Mouse (Mus musculus) stomach, embryonic 15.5 days (tissue): Measurements from ENCODE around the gene Zmynd8. TPM values are rescaled to one million over a fixed set of nuclear protein-coding genes. Genes with fewer than 3 reads are reported as not detected.

Experiments
- ATAC-seq: fragments of 200-750 bp; cut with Nextera tagmentation; 2 replicates; pipeline ENCODE4 v1.8.0; 2017; ENCODE audit warnings: low read depth, moderate number of reproducible peaks, moderate TSS enrichment; ENCODE audit not compliant: insufficient read depth, low FRiP score
- H3K27ac ChIP-seq: fragments of 300-500 bp; sonication (generic); 2 replicates; pipeline ENCODE4 v1.5.1; 2015; ENCODE audit warnings: mild to moderate bottlenecking, inconsistent platforms
- H3K27me3 ChIP-seq: fragments of 300-500 bp; sonication (generic); replicated peaks from 2 replicates; pipeline ENCODE4 v1.6.1; 2015; ENCODE audit warnings: inconsistent platforms
- H3K36me3 ChIP-seq: fragments of 300-500 bp; sonication (generic); 2 replicates; pipeline ENCODE4 v1.6.1; 2015; ENCODE audit warnings: inconsistent platforms
- H3K4me1 ChIP-seq: fragments of 300-500 bp; sonication (generic); 2 replicates; pipeline ENCODE4 v1.6.1; 2015; ENCODE audit warnings: inconsistent platforms
- H3K4me2 ChIP-seq: fragments of 300-500 bp; sonication (generic); 2 replicates; pipeline ENCODE4 v1.6.1; 2015; ENCODE audit warnings: mild to moderate bottlenecking, inconsistent platforms
- H3K4me3 ChIP-seq: fragments of 300-500 bp; sonication (generic); replicated peaks from 2 replicates; pipeline ENCODE4 v1.5.1; 2015; ENCODE audit warnings: inconsistent platforms
- H3K9ac ChIP-seq: fragments of 300-500 bp; sonication (generic); 2 replicates; pipeline ENCODE4 v1.6.1; 2015; ENCODE audit warnings: inconsistent platforms
- H3K9me3 ChIP-seq: fragments of 300-500 bp; sonication (generic); 2 replicates; pipeline ENCODE4 v1.6.1; 2016; ENCODE audit warnings: inconsistent platforms
- WGBS: fragments of 180-500 bp; shearing (Covaris S2); methylation state at CpG from one replicate; pipeline ENCODE4 v1.1.7; 2015; 5-methylcytosine and 5-hydroxymethylcytosine counted together
- polyA plus RNA-seq: library from polyadenylated mRNA; unstranded; fragments of >200 nt; fragmentation: Nextera tagmentation; extraction: Ambion mirVana; gene quantifications from 2 replicates; pipeline ENCODE4 v1.2.1, GENCODE M21; 2015

The Zmynd8 gene
- polyA plus RNA-seq, result 53.6 and 54.5 TPM in 2 replicates

- H3K4me2 ChIP-seq, result no peak within 1 kb of the TSS
- no peak for ATAC-seq
- H3K4me3 ChIP-seq, result no peak within 1 kb of the TSS
- H3K9me3 ChIP-seq, result no peaks in the 10 kb centered on the region
- H3K36me3 ChIP-seq, result no peaks in the 10 kb centered on the region
- H3K27me3 ChIP-seq, result no peaks in the 10 kb centered on the region
- 61% methylated on average over 23 of the region's 23 CpGs for WGBS
- H3K27ac ChIP-seq, result peak within 1 kb of the TSS; percentile 86; the same call in 1 of the 2 replicates
- peaks cover 34% of the 10 kb centered on the region for H3K4me1 ChIP-seq
- H3K9ac ChIP-seq, result no peak within 1 kb of the TSS
Observed at GRCm38 (mm10) chr2:165898202-165899194, at the start of gene Zmynd8. TSS of gene Zmynd8 (minus strand) at chr2:165899016.

DNA sequence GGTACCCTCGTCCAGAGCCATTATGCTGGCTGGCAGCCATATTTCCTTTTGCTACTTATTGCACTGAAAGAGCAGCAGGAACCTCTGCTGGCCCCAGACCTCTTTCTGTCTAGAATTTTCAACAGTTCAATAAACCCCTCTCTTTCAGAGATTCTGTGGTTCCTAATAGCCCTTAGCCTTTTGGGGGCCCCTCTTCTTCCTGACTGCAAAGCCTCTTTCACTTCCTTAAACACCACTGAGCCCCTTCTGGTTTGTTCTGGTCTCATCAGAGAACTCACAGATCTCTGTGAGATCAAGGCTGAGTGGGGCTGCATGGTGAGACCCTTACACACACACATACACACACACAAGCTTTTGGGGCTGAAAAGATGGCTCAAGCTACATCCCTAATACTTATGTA is 49.2 kb upstream of the Zmynd8 start:
- no peak for ATAC-seq
- 50% methylated on average over 1 of the region's 1 CpGs for WGBS

DNA sequence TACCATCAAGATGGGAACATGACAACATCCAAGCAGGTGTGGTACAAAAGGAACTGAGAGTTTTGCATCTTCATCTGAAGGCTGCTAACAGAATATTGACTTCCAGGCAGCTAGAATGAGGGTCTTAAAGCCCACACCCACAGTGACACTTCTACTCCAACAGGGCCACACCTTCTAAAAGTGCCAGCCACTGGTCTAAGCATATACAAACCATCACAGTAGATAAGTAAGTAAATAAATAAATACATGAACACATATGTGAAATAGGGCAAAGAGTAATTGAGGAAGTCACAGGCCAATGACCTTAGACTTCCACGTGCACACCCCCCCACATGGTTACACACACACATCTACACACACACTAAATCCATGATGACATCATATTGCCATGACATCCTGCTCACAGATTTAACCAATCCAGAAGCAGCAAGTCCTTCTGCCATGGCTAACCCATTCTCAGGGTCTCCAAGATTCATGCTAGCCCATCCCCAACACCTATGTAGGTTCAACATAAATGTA is 47.3 kb upstream of the Zmynd8 start:
- ATAC-seq, result no peak
- Histone ChIP-seq H3K27me3 (no peaks in the 10 kb centered on the region), H3K9ac (no peak overlapping the region), H3K4me2 (no peak overlapping the region), H3K27ac (no peak overlapping the region), H3K9me3 (no peaks in the 10 kb centered on the region), H3K4me3 (no peak overlapping the region), H3K36me3 (no peaks in the 10 kb centered on the region), H3K4me1 (no peaks in the 10 kb centered on the region)
- 71% methylated on average over 1 of the region's 1 CpGs for WGBS

More for the DNA sequence above, 49.2 kb upstream of the Zmynd8 start:
- Histone ChIP-seq H3K4me1 (no peaks in the 10 kb centered on the region; the same call in 1 of the 2 replicates), H3K27ac (no peak overlapping the region), H3K4me3 (no peak overlapping the region), H3K9ac (no peak overlapping the region), H3K4me2 (no peak overlapping the region), H3K27me3 (no peaks in the 10 kb centered on the region), H3K36me3 (no peaks in the 10 kb centered on the region), H3K9me3 (no peaks in the 10 kb centered on the region)

GRCm38 (mm10) chr2:165944576-165945351 is 45.9 kb upstream of the Zmynd8 start:
- ATAC-seq, result no peak; the same call in 1 of the 2 replicates
- H3K4me1 ChIP-seq, result no peaks in the 10 kb centered on the region
- no peak overlapping the region for H3K4me3 ChIP-seq
- H3K4me2 ChIP-seq, result no peak overlapping the region
- no peak overlapping the region for H3K27ac ChIP-seq
- WGBS, result 76% methylated on average over 11 of the region's 11 CpGs
- no peaks in the 10 kb centered on the region for H3K9me3 ChIP-seq
- no peaks in the 10 kb centered on the region for H3K27me3 ChIP-seq
- no peaks in the 10 kb centered on the region for H3K36me3 ChIP-seq
- no peak overlapping the region for H3K9ac ChIP-seq

GRCm38 (mm10) chr2:165943113-165943512 is 44.3 kb upstream of the Zmynd8 start:
- no peak overlapping the region for H3K27ac ChIP-seq
- no peak for ATAC-seq
- no peaks in the 10 kb centered on the region for H3K4me1 ChIP-seq
- no peaks in the 10 kb centered on the region for H3K36me3 ChIP-seq
- no peak overlapping the region for H3K4me3 ChIP-seq
- no peaks in the 10 kb centered on the region for H3K9me3 ChIP-seq
- no peak overlapping the region for H3K4me2 ChIP-seq
- no peak overlapping the region for H3K9ac ChIP-seq
- WGBS, result 94% methylated on average over 2 of the region's 2 CpGs
- no peaks in the 10 kb centered on the region for H3K27me3 ChIP-seq

DNA sequence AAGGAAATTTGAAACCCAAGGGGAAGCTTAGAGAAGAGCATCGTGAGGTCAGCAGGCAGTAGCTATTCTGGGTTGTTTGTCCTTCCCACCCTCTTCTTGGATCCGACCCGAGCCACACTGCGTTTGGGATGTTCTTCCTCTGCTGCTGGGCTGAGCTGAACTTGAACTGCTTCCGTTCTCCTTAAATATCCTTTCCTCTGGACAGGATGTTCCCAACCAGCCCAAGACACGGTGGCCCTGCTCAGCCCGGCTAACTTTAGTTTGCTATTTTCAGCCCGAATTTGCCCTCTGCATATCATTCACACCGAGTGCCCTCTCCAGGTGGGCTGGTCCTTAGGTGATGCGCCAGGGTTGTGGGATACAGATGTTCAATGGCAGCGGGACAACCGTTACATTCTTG is 37.3 kb upstream of the Zmynd8 start:
- H3K27me3 ChIP-seq, result no peaks in the 10 kb centered on the region
- WGBS, result 45% methylated on average over 12 of the region's 12 CpGs
- no peak; the same call in 1 of the 2 replicates for ATAC-seq
- no peak overlapping the region for H3K9ac ChIP-seq
- no peaks in the 10 kb centered on the region for H3K9me3 ChIP-seq
- no peaks in the 10 kb centered on the region for H3K4me1 ChIP-seq
- H3K4me2 ChIP-seq, result no peak overlapping the region
- H3K4me3 ChIP-seq, result no peak overlapping the region
- H3K27ac ChIP-seq, result no peak overlapping the region
- H3K36me3 ChIP-seq, result no peaks in the 10 kb centered on the region

GRCm38 (mm10) chr2:165927705-165928104 is 28.9 kb upstream of the Zmynd8 start:
- Histone ChIP-seq H3K9me3 (no peaks in the 10 kb centered on the region), H3K4me2 (no peak overlapping the region), H3K27me3 (no peaks in the 10 kb centered on the region), H3K36me3 (no peaks in the 10 kb centered on the region), H3K9ac (no peak overlapping the region), H3K27ac (no peak overlapping the region), H3K4me3 (no peak overlapping the region), H3K4me1 (no peaks in the 10 kb centered on the region)
- 93% methylated on average over 16 of the region's 16 CpGs for WGBS
- ATAC-seq, result no peak

GRCm38 (mm10) chr2:165926191-165926590 is 27.4 kb upstream of the Zmynd8 start:
- H3K27ac ChIP-seq, result no peak overlapping the region
- WGBS, result 90% methylated on average over 5 of the region's 5 CpGs
- no peak overlapping the region for H3K9ac ChIP-seq
- no peak overlapping the region for H3K4me2 ChIP-seq
- no peaks in the 10 kb centered on the region for H3K36me3 ChIP-seq
- H3K9me3 ChIP-seq, result no peaks in the 10 kb centered on the region
- no peaks in the 10 kb centered on the region for H3K4me1 ChIP-seq
- ATAC-seq, result no peak
- H3K4me3 ChIP-seq, result no peak overlapping the region
- H3K27me3 ChIP-seq, result no peaks in the 10 kb centered on the region

DNA sequence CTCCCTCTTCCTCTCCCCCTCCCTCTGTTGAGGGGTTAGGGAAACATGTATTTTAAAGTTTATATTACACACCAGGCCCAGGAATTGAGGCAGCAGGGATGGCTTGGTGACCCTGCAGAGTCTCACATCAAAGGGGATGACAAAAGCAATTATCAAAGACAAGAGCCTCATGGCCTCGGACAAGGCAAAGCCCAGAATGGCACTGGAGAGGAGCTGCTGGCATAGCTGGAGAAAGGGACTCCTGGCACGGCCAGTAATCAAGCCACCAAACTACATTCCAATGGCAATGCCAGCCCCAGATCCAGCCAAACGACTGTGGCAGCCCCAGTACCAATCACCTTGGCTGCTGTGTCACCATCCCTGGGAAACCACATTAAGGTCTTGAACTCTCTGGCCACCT is 26.3 kb upstream of the Zmynd8 start:
- no peaks in the 10 kb centered on the region for H3K9me3 ChIP-seq
- no peak overlapping the region for H3K4me3 ChIP-seq
- WGBS, result 47% methylated on average over 3 of the region's 3 CpGs
- ATAC-seq, result no peak
- no peak overlapping the region for H3K4me2 ChIP-seq
- no peak overlapping the region for H3K9ac ChIP-seq
- H3K4me1 ChIP-seq, result no peaks in the 10 kb centered on the region
- H3K36me3 ChIP-seq, result no peaks in the 10 kb centered on the region
- no peaks in the 10 kb centered on the region for H3K27me3 ChIP-seq
- no peak overlapping the region for H3K27ac ChIP-seq

DNA sequence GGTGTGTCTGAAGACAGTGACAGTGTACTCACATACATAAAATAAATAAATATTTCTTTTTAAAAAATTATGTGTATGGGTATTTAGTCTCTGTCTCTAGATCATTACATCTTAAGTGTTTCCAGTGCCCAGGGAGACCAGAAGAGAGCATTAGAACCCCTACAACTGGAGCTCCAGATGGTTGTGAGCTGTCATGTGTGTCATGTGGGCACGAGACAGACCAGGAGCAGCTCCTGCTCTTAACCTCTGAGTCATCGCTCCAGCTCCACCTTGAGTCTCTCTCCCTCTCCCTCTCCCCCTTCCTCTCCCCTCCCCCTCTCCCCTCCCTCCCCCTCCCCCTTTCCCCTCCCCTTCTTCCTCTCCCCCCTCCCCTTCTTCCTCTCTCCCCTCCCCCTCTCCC is 25.9 kb upstream of the Zmynd8 start:
- Histone ChIP-seq H3K36me3 (no peaks in the 10 kb centered on the region), H3K4me2 (no peak overlapping the region), H3K27ac (no peak overlapping the region), H3K4me3 (no peak overlapping the region), H3K27me3 (no peaks in the 10 kb centered on the region), H3K4me1 (no peaks in the 10 kb centered on the region), H3K9me3 (no peaks in the 10 kb centered on the region), H3K9ac (no peak overlapping the region)
- 37% methylated on average over 2 of the region's 2 CpGs for WGBS
- ATAC-seq, result no peak

DNA sequence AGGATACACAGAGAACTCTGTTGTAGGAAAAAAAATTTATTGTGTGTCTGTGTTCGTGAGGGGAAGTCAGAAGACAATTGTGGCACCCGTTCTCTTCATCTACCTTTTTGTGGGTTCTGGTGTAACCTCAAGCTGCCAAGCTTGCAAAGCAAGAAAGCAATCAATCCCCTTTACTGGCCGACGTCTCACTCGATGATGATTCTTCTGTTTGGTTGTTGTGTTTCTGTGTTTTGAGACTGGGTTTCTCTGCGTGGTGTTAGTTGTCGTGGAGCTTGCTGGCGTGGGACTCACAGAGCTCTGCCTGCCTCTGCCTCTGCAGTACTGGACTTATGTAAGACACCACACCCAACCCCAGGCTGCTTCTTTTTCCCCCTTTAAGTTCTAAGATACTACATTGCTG is 24.9 kb upstream of the Zmynd8 start:
- H3K9ac ChIP-seq, result no peak overlapping the region
- no peak overlapping the region for H3K4me3 ChIP-seq
- H3K4me2 ChIP-seq, result no peak overlapping the region
- 85% methylated on average over 8 of the region's 8 CpGs for WGBS
- H3K27ac ChIP-seq, result no peak overlapping the region
- H3K36me3 ChIP-seq, result no peaks in the 10 kb centered on the region
- ATAC-seq, result no peak
- no peaks in the 10 kb centered on the region for H3K27me3 ChIP-seq
- H3K4me1 ChIP-seq, result no peaks in the 10 kb centered on the region
- no peaks in the 10 kb centered on the region for H3K9me3 ChIP-seq

DNA sequence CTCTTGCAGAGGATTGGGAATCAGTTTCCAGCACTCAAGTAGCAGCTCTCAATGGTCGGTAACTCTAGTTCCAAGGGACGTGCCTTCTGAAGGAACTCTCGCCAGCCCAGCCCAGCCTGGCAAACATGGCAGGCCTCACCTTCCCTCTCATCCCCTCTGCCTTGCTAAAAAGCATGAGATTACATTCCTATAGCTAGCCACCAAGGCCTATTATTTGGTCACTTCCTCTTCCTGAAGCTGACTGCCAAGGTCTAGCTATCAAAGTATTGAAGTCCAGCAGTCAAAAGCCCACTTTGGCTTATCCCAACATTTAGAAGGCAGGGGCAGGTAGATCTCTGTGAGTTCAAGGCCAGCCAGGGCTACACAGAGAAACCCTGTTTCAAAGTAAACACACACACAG is 24.2 kb upstream of the Zmynd8 start:
- Histone ChIP-seq H3K9ac (no peak overlapping the region), H3K4me3 (no peak overlapping the region), H3K4me2 (no peak overlapping the region), H3K36me3 (no peaks in the 10 kb centered on the region), H3K27me3 (no peaks in the 10 kb centered on the region), H3K4me1 (no peaks in the 10 kb centered on the region), H3K27ac (peak overlapping the region; percentile 27), H3K9me3 (no peaks in the 10 kb centered on the region)
- 67% methylated on average over 3 of the region's 3 CpGs for WGBS
- no peak for ATAC-seq
